Mouse (Mus musculus) kidney, adult 2 months (tissue): ENCODE results near the gene Rpp14.

Experiments
- CTCF ChIP-seq: fragments of 200-500 bp; conservative IDR thresholded peaks from 2 replicates; pipeline ENCODE4 v1.5.1; 2011; ENCODE audit warnings: low read depth, mild to moderate bottlenecking, control low read depth, low read length, moderate library complexity, mixed read lengths; ENCODE audit not compliant: insufficient read depth, insufficient read length
- POLR2A ChIP-seq: fragments of 200-500 bp; IDR thresholded peaks from one replicate; pipeline ENCODE4 v1.6.1; 2011; ENCODE audit warnings: low read depth, low read length, control low read depth

DNA sequence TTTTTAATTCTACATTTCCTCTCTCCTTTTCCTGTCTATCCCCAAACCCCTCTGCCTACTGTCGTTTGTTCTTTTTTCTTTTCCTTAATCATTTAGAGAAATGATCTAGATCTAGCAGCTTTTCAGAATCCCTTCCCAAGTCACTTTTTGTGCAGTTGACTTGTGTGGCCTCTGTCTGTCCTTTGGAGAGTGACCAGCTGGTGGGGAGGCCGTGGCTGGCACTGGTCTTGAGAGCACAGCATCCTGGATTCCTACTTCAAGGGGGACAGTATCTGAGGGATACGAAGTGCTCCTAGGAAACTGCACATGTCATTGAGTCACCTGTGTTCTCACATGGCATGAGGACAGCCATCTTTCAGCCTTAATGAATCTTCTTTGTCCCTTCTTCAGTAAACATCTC is 40.0 kb upstream of the Rpp14 start:
- TF ChIP-seq CTCF (no peak), POLR2A (no peak)
